Mouse (Mus musculus) left cerebral cortex, adult 9 months (tissue): Measurements from ENCODE around the gene D430042O09Rik.
"Not testable (repeated sequence)": the region's sequence is repeated elsewhere in the genome, so short reads cannot be mapped to it uniquely, and the experiment has no call there.

Experiments used
- DNase-seq, 2 experiments: peaks; one replicate each; pipeline ENCODE4 v3.0.0; 2022; ENCODE audit warnings: low spot score in 2 of 2

The D430042O09Rik gene

DNA sequence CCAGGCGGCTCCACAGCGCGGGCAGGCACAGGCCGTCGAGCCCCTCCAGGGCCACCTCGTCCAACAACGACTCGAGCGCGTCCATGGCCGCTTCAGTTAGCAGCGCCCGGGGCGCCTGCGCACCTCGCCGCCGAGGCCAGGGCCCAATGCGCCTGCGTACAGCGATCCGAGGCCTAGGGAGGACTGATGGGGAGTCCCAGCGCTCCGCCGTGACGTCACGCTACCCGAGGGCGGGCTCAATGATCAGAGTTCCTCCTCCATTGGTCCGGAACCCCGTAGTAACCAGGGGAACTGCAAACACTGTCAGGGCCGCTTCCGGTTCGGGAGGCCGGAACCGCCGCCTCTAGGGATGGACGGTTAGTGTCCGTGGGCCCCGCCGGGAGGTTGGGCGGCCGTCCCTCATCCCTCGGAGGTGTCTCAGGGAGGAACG lies at the start of gene D430042O09Rik, which contains the start of gene Gtf3c1:
Gene D430042O09Rik, plus strand, starts transcription at position 296 of the 430 bp plus-strand sequence.
Gene Gtf3c1, minus strand, starts transcription at position 188 of the 430 bp plus-strand sequence.
- peak; percentile 97 to 100 for DNase-seq

DNA sequence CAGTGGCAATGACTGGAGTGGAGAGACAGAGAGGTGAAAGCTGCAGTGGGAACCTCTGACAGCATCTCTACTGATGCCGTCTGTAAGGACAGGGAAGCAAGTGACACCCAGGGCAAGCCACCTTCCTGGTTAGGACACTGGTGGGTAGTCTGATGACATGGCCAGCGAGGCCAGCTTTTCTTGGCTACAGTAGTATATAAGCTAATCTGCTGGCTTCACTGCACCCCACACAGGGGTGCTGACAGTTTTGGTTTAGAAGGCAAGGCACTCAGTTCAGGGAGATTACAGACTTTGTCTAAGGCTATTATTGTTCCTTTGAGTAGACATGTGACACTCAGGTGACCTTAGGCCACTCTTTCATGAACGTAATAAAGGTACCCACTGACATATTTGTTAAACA lies 44.0 kb upstream of the D430042O09Rik start:
- no peak for DNase-seq

DNA sequence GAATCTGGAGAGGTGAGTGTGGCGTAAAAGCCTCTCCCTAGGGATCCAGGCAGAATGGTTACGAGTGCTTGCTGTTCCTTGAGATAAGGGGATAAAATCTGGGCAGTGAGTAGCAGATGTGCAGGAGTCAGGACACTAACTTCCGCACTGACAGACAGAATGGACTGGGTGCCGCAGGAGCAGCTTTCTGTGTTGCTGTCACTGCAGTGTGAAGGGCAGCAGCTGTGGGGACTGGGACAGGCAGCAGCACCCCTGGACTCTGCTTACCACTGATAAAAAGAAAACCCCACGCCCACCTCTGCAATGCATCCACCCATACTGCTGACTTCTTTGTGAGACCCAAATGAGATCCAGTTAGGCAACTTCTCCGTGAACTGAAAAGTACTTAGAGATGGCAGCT lies 36.8 kb upstream of the D430042O09Rik start:
- DNase-seq = no peak

DNA sequence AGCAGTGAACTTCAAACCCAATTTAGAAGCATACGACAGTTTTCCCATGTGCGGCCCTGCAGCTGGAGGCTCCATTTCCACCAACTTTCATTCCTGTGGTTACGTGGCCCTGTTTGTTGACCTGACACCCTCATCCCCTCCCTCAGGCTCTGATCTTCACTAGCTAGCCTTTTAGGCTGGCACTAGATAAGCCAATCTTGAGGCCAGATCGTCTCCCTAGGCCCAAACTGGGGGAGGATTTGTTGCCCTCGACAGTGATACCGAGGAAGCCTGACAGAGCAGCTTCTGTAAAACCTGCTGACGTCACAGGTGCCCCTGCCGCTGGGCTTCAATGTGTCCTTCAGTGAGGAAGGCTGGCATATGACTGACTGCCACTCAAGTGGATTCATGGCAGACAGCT lies 36.3 kb upstream of the D430042O09Rik start:
- DNase-seq = no peak

DNA sequence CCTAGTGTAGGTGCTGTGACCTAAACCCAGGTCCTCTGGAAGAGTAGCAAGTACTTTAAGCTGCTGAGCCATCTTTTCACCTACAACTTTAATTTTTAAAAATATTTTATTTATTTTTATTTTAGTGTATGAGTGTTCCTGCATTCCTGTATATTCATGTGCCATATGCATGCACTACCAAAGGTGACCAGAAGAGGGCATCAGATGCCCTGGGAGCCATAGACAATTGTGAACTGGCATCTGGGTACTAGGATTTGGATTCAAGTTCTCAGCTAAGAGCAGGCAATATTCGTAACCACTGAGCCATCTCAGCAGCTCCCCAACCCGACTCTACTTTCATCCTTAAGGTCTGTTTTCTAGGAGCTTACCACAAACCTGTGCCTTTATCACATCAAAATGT lies 32.8 kb upstream of the D430042O09Rik start:
- DNase-seq = peak in 1 of 2 experiments; percentile 50

DNA sequence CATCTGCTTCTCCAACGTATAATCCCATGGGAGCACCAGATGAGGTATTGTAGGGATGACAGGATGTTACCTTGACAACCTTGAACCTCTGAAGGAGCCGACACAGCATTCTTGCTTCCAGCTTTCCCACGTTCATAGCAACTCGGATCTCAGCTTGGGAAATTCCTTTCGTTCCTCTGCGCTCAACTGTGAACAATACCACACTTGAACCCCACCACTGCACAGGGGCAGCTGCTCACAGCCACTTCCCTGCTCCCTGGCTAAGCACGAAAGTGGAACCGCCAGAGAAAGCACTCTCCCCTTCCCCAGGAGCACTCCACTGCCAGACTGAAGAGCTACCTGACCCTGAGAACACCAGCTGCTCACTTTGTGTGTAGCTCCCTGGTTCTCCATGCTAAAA lies 28.9 kb upstream of the D430042O09Rik start:
- no peak for DNase-seq

DNA sequence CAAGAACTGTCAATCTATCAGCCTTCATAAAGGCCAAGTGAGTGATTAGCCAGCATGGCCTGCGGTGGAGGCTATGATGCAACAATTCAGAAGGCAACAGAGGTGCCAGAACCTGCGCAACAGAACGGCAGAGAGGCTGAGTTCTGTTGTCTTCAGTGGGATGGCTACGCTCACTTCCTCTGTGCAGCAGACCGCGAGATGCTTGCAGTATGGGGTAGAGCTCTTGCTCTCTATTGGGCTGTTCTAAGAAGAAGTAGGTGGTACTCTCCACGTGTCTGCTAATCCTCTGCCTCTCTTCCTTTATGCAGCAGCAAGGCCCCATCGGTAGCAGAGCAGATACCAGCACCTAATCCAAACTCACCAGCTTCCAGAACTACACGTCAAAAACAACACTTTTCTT lies 27.8 kb upstream of the D430042O09Rik start:
- DNase-seq = no peak

DNA sequence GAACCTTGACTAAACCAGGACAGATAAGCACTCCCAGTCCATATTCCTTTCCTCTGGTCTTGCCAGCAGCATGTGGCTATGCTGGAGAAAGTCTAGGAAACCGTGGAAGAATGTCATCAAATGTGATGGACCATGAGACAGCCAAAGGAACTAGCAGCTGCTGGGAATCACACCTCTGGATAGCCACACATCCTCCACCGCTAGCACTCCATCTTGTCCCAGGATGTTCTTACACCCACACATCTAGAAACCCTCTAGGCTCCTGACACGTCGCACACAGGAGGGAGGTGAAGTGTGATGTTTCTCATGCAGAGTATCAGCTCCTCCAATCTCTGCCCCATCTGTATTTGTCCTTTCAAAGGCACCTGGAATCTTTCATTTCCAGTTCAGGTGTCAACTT lies 17.2 kb upstream of the D430042O09Rik start:
- peak; percentile 44 to 45 for DNase-seq

DNA sequence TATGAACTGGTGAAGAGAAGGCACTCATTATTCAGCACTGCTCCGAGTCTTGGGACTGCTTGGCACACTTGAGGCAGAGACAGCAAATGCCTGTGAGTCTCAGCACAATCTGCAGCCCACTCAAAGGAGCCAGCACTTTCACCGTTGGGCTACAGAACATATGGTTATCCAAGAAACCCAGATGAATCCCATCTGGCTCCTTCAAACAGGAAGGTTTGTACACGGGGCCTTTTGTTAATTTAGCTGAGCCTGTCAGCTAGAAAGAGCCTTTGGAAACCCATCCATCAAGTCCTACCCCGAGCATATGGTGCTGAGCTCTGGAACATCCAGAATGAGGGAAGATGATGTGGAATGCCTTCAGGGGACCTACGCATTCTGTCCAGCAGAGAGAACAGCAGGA lies 13.6 kb upstream of the D430042O09Rik start:
- peak; percentile 78 to 89 for DNase-seq

DNA sequence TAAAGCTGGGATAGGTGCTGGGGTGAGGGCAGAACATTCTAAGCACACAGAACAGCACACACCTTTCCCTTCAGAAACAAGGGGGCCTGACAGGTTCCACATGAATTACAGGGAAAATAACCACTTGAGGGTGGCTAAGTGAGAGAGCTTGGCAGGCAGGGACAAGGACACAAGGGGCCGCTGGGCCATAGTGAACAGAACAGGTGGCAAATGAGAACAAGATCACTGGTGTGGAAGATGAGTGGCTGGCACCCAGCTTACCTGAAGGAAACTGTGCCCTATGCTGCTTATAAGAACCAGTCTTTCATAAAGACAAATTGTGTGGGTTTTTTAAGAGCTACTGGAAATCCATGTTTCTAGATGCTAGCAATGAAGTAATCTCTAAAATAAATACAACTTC lies 4.9 kb upstream of the D430042O09Rik start:
- no peak for DNase-seq

DNA sequence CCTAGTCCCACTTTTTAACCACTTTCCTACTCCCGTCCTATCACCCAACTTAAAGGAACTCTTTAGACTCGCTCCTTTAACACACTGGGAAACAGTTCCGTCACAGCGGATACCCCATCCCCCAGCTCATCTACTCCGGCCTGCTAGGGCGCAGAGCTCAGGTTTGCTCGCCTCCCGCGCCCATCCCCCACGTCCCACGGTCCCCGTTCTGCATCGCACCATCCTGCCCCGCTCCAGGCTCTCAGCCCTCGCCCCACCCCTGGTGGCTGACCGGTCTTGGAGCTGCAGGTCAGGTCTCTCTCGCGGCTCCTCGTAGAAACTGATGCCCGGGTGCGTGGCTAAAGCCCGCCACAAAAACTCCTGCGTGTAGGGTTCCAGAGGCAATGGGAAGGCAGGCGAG lies 502 bp upstream of the D430042O09Rik start:
- peak in 1 of 2 experiments; percentile 20 for DNase-seq

DNA sequence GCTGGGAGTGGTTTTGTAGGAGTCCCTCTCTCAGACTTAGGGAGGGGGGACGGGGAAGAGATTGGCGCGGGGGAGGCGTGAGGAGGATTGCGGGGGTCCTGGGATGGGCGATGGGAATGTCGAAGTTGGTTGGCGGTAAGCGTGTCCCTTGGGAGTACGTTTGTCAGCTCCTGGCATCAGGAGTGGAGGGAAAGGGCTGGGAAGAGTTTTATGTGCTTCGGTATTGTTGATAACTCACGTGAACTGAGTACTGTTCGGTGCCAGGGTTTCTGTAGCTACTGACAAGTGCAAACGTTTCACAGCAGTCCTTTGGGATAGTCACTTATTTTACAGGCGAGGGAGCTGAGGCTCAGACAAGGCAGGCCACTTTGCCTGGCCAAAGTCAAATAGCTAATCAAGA lies 412 bp downstream of the D430042O09Rik start:
- DNase-seq = no peak

DNA sequence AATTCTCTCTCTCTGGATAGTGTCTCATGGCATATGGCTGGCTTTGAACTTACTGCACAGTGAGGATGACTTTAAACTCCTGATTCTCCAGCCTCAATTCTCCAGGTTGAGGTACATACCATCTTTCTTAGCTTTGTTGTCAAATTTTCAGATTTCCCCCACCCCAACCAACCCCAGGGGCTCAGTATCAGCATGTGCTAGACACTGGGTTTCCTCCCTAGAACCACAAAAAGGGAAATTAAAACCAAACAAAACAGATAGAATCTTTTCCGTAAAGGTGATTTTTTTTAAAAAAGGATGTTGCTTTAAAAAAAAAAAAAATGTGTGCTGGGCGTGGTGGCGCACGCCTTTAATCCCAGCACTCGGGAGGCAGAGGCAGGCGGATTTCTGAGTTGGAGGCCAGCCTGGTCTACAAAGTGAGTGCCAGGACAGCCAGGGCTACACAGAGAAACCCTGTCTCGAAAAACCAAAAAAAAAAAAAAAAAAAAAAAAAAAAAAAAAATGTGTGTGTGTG lies 5.9 kb downstream of the D430042O09Rik start:
- DNase-seq = not testable (repeated sequence)

DNA sequence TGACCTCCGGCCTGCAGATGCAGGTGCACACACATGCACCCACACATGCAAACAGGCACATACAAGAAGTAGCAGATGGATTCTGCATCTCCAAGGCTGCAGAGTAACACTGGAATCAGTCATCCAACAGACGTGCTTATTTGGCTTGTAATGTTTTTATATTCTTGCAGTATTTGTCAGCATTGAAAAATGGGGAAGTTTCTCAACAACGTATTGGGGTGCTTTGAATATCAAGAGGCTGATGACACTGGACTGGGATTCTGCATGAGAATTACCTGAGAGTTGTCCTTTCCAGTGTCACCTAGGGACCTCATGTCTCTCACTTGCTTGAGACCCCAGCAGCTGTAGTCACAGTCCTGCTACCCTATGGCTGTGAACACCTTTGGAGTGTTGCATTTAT lies 7.1 kb downstream of the D430042O09Rik start:
- no peak for DNase-seq

DNA sequence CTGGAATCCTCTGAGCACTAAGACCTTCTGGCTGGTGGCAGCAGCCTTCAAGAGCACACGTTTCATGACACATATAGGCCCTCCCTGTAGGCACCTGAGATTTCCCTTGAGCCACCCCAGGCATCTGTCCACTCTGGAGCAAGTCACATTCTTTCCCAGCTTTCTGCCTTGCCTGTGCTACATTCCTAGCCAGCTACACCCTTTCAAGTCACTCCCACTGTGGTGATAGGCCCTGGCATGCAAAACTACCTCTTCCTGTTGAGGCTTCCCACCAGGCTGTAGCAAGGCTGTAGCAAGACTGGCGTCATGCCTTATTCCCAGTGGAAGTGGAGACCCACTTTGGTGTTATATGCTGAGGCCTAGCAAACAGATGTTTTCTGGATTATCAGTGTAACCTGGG lies 9.0 kb downstream of the D430042O09Rik start:
- no peak for DNase-seq

DNA sequence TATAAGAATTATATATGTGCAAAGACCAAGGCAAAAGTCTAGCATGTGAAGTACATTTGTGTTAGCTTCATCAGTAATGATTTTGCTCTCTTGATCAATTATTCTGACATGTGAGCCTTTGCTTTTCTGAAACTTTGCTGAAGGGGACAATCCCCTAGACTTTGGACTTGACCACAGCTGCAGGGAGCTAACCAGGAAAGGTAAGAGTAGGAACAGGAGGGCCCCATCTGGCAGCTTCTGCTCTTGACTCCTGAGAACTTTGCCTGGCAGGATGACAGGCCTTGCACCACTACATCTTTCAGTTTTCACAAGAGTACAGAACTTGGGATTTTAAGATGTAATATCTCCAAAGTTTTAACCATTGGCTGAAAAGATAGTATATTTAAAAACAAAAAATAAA lies 9.9 kb downstream of the D430042O09Rik start:
- DNase-seq = no peak

DNA sequence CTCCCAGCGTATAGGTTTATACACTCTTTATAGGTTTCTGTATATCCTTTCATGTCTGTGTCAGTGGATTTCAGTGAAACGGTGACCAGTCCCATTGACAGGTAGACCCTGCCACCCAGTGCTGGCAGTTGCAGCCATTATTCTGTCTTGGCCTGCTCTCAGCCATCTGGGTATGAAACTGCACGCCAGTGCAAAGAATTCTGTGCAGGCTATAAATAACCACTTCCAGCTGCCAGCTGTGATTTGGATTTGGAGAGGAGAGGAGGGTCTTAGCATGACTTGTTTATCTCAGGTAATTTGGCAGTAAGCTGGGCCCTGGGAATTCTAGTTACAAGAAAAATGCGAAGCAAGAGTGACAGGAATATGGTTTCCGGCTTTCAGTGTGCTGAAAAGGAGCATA lies 12.7 kb downstream of the D430042O09Rik start:
- no peak for DNase-seq

DNA sequence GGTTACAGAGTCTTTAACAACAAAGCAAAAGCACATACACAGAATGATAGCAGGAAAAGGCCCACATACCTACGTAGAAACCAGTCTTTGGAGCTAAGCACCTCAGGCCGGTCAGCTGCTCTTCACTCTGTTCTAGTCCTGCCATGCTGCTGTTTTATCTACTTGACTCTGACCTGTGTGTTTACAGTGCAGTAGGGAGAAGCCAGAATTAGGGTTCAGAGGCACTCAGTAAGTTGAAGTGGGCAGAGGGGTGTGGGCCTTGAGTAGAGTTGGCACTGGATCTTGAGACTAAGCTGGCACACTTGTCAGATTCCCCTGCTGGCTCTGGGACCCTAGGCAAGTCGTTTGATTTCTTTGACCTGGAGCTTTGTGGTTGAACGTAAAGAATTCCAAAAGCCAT lies 13.3 kb downstream of the D430042O09Rik start:
- DNase-seq = no peak

DNA sequence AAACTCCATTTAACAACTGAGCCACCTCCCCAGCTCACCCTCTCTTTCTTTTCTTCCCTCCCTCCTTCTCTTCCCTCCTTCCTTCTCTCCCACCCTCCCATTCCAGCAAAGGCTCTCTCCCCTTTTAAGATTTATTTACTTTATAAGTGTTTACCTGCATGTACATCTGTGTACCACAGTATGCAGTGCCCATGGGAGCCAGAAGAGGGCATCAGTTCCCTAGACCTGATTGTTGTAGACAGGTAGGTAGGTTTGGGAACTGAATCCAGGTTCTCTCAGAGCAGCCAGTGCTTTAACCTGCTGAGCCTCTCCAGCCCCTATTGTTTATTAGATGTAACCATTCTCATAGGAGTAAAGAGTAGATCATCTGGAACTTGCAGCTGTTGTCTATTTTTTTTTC lies 14.4 kb downstream of the D430042O09Rik start:
- DNase-seq = no peak

DNA sequence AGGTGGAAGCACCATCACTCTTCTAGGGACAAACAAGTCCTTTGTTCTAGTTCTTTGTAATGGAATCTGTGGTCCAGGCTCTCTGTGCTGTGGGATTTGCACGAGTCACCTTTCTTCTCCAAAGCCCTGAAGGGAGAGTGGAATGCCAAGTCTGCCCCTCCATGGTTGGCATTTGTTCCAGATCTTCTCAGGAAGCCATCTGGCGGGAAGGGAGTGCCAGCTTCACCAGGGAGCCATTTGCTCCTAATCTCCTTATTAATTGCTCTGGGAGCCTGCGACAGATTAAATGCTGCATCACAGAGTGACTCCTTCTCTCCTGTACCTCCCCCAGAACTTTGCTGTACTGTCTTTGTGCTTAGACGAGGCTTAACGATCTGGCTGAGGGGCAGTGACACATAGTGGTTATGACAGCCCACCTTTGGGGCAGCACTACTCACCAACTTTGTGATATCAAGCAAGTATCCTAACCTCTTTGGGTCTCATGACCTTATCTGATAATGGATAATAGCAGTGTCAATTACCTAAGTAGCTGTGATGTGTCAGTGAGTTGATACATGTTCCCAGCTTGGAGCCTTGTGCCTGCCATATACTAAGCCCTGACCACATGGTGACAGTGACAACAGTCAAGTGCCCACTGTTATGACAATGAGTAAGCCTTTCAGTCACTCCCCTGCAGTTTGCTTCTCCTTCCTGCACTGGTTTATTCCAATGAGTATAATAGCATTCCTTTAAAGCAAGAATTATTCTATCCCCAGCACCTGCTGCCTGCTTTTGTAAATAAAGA lies 15.7 kb downstream of the D430042O09Rik start:
- peak in 1 of 2 experiments; percentile 24 for DNase-seq

DNA sequence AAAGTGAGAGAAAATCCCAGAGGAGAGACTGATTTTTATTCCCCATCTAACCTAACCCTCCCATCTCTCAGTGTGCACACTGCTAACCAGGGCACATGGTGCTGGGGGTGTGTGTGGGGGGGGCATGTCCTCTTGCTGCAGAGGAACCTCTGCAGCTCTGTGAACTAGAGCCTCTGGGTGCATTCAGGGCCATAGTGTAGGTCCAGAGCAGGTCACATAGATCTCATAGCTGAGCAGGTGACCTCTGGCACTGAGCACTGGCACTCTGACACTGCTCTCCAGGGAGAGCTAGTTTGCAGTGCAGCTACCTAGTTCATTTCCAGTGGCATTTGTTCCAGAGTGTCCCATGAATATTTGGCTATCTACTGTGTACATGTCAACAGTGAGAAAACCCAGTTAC lies 24.0 kb downstream of the D430042O09Rik start:
- DNase-seq = no peak

DNA sequence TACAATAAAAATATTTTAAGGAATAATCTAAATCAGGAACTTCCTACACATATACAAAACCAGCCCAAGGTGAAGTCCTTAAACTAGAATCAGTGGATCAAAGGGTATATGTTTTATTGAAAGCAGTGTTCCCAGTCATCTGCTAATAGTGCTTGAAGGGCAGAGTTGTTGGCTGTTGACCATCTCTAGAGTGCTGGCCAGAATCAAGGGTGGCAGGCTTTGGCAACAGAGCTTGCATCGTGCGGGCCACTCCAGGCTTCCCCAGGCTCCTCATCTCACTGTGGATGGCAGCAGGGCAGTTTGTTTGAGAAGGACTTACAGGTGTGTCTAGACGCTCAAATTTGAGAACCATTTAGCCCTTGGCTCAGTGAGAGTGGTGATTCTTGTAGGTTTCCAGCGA lies 26.1 kb downstream of the D430042O09Rik start:
- DNase-seq = no peak

DNA sequence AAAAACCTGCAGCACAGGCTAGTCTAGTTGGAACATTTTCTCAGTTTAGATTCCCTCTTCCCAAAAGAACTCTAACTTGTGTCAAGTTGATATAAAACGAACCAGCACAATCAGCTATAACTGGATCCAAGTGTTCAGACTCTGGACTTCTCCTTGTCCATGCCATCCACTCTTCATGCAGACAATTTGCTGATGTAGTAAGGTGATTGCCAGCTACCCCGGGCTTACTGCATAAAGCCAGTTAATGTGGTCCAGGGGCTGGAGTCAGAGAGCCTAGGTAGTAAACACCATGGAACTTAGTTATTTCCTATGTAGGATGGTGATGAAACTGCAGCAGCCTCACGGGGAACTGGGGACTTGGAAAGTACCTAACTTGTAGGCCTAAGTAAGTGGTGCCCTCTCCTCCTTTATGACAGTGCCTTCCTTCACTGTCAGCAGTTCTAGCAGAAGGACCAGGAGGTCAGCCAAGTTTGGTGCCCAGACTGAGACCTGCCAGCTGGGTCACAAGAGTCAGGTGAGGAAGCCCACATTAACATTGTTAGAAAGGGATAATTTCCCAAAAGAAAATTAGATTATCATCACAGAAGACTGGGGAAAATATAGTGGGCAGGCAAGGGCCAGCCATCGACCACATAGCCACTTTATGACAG lies 28.8 kb downstream of the D430042O09Rik start:
- no peak for DNase-seq
